Mouse (Mus musculus) adrenal gland, adult 8-10 months (tissue): ENCODE measurements around the gene Ppp1r9a. TPM values are rescaled to one million over a fixed set of nuclear protein-coding genes. Genes with fewer than 3 reads are reported as not detected.

Source experiments
- DNase-seq: peaks from one replicate; pipeline ENCODE4 v3.0.0; 2022
- total RNA-seq, 4 experiments: library from RNA; stranded (reverse); gene quantifications; 2 replicates each; pipeline ENCODE4 v1.2.4; 2022

Ppp1r9a gene
- total RNA-seq, 4 experiments from 2014 or later = 51.4 to 80.7 (median 59.5) TPM

- DNase-seq = no peak
Observed at GRCm38 (mm10) chr6:4956651-4957050, 53.9 kb downstream of the Ppp1r9a start.

- DNase-seq = no peak
Observed at GRCm38 (mm10) chr6:4962197-4962596, 59.5 kb downstream of the Ppp1r9a start.

DNA sequence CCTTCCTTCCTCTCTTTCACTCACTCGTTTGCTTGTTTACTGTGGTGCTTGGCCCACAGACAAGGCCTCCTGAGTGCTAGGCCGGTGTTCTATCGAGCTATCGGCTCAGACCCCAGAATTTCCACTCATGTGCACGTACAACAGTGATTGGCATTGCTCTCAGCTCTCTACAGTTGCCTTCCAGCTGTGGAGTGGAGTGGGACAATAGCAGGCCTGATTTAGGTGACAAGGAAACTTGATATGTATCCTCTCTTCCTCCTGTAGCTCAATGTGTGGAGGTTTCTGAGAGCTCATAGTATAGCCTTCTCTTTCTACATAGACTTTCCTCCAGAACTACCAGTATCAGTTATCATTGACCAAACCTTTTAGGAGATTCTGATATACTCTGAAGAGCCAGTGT is 60.3 kb downstream of the Ppp1r9a start:
- no peak for DNase-seq

DNA sequence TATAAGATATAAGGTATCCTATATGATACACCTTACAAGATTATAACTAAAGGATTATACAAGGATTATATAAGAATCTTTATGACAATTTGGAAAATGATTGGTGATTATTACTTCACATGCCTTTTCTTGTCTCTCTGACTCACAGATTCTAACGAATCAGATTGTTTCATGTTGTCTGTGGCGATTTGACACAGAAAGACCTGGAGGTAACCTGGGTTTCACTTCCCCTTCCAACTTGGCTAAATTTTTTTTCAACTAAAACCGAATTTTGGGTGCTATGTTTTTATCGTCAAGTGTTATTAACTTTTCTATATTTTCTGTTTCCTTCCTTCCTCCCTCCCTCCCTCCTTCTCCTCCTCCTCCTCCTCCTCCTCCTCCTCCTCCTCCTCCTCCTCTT is 64.5 kb downstream of the Ppp1r9a start:
- no peak for DNase-seq

GRCm38 (mm10) chr6:4971229-4971628 is 68.5 kb downstream of the Ppp1r9a start:
- no peak for DNase-seq

GRCm38 (mm10) chr6:4972808-4973207 is 70.1 kb downstream of the Ppp1r9a start:
- no peak for DNase-seq

- DNase-seq = no peak
Observed at GRCm38 (mm10) chr6:4973337-4973736, 70.6 kb downstream of the Ppp1r9a start.

DNA sequence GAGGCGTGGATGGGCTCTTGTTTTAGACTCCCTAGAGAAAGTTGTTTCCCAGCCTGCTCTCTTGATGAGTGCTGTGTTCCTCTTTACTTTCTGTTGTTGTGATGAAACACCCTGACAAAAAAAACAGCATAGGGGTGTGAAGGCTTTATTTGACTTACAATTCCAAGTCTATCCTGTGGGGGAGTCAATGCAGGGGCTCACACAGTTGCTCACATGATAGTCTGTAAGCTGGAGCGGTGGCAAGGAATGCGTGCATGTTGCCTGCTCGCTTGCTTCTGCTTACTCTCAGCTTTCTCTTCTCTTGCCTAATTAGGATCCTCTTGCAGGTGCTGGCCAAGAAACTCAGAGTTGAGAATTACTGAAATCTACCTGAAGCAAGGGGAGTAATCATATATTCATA is 74.8 kb downstream of the Ppp1r9a start:
- no peak for DNase-seq

GRCm38 (mm10) chr6:4978249-4978648 is 75.5 kb downstream of the Ppp1r9a start:
- DNase-seq = no peak

DNA sequence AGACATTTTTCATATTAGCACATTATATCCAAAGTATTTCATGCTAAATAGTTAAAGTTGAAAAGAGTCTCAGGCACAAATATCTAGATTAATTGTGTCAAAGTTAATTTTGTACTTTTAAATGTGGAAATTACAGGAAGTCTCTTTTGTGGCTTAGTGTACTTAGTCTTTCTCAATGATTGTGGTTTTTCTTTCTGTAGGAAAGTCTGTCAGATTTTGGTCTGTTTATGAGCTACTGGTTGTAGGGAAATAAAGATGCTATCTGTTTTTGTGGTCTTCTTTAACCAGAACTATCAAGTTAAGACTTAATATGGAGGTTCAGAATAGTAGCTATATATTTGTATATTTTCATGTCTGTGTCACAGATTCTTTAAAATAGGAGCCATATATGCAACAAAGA is 76.2 kb downstream of the Ppp1r9a start:
- no peak for DNase-seq

GRCm38 (mm10) chr6:4980113-4980512 is 77.4 kb downstream of the Ppp1r9a start:
- DNase-seq = no peak

GRCm38 (mm10) chr6:4982686-4983162 is 80.0 kb downstream of the Ppp1r9a start:
- DNase-seq = no peak

GRCm38 (mm10) chr6:4985668-4986067 is 83.0 kb downstream of the Ppp1r9a start:
- DNase-seq = no peak

DNA sequence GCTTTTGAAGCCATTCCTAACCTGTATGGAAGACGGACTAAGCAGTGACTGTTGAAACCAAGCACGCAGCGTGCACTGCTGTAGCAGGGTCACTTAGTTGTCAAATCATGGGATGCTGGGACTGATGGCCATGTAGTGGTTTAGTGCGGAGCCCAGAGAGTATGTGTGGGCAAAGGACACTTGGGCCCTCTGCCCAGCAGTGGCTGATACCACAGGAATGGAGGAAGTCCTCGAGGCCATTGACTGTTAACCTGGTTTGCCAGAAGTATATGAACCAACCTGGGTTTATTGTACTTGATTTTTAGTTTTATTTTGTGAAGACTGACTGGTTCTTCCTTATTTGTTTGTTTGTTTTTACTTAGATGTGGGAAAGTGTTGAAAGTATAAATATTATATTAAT is 84.4 kb downstream of the Ppp1r9a start:
- DNase-seq = no peak

GRCm38 (mm10) chr6:4988688-4989087 is 86.0 kb downstream of the Ppp1r9a start:
- no peak for DNase-seq

DNA sequence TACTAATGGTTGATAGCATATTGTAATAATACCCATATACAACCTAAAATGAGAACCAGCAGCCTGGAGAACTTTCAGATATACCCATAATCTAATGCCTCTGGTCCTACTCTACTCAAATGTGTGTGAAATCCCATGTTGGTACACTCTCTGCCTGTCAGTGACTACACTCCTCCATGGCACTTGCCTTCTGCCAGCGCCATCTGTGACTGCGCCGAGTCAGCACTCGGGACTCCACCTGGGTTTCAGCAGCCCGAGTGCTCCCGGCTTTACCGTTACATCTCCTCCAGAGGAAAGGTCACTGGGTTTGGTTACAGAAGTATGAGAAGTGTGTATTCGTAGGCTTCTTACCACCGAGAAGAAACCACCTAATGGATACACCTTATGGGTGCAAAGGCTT is 89.6 kb downstream of the Ppp1r9a start:
- DNase-seq = no peak

DNA sequence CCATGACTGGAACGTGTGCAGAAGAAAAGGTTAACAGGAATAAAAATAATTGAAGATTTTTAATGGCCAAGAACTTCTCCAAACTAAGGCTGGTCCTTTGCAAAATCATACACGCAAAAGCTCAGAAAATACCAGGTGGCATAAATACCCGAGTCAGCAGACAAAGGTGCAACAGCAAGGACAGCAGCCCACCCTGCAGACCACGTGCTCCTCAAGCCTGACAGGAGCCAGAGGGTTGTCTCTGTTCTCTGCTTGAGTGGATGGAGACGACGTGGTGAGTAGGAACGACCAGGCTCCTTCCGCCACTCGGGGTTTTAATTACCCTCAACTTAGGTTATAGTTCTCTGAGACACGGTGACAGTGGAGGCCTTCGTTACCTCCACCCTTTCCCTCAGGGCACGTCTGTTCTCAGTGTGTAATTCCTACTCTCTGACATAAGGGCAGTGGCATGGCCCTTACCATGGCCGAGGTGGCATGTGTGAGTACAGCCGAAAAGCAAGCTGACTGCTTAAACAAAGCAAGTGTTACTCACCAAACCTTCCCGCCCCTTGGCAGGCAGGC is 91.0 kb downstream of the Ppp1r9a start:
- no peak for DNase-seq

DNA sequence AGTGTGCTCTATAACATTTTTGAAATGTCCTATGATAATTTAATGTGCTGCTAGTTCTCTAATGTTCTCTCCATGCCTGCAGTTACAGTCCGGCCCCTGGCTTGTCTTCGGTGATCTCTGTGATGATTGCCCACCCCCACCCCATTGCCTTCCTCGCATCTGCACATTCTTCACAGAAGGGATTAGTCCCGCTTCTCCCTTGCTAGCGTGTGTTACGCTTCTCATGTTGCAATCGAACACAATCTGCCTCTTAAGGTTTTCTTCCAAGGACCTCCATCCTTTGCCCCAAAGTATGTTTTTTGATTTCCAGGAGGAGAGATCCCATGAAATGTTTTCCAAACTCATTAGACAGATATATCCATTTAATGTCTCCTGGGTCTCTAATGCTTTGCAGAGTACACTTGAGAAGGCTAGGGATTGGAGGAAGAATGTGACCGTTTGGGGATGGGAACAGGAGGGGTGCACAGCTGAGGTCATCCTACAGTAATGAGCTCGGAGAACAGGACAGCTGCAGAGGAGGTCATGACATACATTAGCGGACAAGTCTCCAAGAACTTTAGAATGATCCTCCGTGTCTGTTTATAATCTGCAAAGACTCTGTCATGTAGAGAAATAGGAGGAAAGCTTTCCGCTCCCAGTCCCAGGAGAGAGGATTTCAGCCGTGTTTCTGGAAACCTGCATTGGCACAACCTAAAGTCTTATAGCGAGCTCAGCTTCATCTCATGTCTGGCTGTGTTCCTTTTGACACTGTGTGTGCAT is 91.6 kb downstream of the Ppp1r9a start:
- no peak for DNase-seq

DNA sequence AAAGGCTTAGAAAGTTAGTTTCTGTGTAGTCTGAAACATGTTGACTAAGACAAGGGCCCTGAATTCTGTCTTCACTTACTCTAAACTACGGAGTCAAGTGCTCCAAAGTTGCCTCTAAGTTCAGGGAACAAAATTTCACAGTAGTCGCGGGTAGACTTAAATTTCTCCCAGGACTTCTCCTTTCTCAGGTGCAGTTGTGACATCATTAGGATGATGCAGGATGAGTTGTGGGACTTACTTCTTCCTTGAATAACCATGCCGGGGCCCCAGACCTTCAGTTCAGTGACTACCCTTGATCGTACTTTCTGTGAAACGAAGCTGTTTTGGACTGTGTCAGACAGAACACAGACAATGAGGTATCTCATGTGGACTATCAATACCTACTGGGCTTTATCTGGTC is 94.9 kb downstream of the Ppp1r9a start:
- DNase-seq = no peak

GRCm38 (mm10) chr6:4998929-4999328 is 96.2 kb downstream of the Ppp1r9a start:
- DNase-seq = no peak

DNA sequence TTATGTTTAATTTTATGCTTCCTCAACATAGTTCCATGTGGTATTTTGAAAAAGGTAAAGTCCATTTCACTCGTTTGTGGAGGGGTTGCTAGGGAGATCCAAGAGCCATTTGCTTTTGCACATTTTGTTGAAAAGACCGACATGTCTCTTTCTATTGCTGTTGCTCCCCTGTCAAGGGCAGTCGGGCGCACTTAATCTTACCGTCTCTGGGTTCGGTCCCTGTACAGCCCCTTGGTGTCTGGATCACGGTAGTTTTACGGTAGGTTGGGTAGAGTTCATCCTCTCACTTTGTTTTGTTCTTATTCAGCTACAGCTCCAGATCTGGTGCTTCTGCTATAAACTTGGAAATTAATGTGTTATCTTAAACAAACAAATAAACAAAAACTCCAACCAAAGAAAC is 98.1 kb downstream of the Ppp1r9a start:
- no peak for DNase-seq

- peak; percentile 18 for DNase-seq
Observed at GRCm38 (mm10) chr6:5005491-5006275, 103.0 kb downstream of the Ppp1r9a start.

DNA sequence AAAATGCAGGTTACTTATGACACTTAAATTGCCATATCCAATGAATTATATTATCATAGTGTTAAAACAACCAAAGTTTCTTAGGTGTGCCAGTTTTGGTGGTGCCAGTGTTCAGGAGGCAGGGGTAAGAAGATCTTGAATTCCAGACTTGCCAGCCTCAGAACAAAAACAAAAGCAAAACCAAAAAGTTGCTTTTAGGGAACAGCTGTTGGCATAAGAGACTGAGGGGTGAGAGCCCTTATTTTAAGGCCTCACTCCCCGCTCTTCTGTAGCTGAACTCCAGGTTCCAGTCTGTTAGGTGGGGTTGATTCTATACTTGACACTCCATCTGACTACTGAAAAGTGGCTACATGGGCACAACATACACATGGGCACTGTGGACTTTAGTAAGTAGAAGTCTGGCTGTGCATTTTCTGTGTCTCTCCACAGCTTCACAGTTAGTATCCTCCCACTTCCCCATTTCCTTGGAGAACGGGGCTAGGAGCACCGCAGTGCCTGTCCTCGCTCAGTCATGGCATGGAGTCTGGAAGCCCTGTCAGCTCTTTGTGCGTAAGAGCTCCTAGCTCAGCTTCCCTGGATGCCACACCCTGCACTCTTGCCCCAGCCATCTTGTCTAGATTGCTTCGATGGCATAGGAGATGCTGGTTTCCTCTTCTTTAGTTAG is 103.7 kb downstream of the Ppp1r9a start:
- no peak for DNase-seq
